Mouse (Mus musculus) T-cell, adult 2 months (primary cell): ENCODE measurements around the gene Pdha1.

Experiments
- DNase-seq: peaks from one replicate; pipeline ENCODE4 v3.0.0; 2022; ENCODE audit warnings: low spot score

Gene Pdha1

GRCm38 (mm10) chrX:160137861-160138717, at the start of gene Pdha1:
TSS of gene Pdha1 (minus strand) at chrX:160138413.
- peak; percentile 85 for DNase-seq

DNA sequence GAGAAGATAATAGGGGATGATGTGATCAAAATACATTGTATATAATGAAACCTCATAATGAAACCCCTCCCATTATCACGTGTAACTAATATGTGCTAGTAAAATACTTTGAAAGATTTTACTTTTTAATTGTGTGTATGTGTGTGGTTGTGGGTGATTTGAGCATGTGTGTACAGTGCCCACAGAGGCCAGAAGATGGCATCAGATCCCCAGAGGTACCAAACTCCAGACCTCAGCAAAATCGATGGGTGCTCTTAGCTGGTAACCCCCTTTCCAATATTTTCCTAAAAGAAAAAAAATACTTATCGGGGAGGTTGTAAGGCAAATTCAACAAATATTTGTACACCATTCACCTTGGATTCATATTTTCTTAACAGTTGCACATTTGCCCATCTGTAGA, 40.8 kb upstream of the Pdha1 start:
- no peak for DNase-seq

- DNase-seq = peak; percentile 50
Measured at GRCm38 (mm10) chrX:160170150-160170549, 31.9 kb upstream of the Pdha1 start.

DNA sequence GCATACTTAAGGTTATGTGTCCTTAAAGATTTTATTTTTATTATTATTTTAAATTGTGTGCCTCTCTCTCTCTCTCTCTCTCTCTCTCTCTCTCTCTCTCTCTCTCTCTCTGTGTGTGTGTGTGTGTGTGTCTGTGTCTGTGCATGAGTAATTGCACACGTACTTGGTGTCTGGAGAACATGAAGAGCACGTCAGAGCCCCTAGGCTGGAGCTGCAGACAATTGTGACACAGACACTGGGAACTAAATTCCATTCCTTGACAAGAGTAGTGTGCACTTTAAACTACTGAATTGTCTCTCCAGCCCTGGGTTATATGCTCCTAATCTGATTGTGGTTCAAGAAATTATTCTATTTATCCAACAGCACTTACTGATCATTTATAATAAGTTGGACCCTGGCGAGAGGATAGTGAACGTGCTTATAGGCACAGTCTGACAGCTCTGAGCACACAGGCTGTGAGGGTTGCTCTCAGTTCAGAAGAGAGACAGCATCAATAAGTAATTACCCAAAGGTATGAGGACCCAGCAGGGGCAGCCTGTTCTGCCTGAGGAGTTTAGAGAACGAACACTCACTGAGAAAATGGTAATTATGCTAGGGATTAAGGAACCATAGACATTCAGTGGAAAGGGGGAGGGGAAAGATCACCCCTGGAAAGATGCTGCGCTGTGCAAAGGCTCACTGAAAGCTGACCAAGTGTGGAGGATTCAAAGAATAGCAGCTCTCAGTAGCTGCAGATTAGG, 28.2 kb upstream of the Pdha1 start:
- DNase-seq = no peak

DNA sequence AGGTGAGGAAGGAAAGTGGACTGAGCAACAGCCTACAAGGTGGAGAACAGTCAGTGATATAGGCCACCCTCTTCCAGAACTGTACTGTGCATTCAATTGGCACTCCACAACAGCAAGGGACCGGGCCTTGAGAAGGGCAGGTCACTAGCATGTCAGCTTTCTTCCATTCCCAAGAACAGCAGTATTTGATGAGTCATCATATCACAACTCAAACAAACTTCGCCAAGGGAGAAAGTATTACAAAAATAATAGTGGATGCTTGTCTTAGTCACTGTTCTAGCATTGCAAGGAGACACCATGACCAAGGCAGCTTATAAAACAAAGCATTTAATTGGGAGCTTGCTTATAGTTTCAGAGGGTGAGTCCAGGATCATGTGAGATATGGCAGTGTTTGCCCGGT, 26.0 kb upstream of the Pdha1 start:
- DNase-seq = no peak

DNA sequence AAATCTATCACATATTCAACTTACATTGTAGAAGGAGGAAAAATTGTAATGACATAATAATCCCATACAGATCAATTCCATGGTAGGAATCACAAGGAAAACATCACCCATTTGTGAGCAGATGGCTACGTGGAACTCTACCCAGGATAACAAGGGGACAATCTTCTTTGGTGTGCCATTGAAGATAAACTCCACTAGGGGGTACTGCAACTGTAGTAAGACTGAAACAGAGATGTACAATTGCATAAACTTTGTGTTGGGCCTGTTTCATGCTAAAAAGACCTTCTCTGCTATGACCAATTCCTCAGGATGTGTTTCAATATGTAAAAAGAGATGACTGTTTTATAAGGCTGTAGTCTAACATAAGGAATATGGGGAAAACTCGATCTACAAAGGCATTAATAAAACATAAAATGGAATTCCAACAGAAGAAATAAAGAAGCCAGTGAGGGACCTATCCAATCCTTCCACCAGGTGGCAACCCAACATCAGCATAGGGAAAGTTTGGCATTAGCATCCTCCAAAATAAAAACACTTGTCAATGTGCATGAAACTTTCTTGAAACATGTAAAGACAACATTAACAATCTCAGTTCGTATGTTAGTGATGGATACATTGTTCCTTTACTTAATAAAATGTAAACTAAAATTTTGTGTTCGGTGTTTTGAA, 15.1 kb upstream of the Pdha1 start:
- DNase-seq = no peak

DNA sequence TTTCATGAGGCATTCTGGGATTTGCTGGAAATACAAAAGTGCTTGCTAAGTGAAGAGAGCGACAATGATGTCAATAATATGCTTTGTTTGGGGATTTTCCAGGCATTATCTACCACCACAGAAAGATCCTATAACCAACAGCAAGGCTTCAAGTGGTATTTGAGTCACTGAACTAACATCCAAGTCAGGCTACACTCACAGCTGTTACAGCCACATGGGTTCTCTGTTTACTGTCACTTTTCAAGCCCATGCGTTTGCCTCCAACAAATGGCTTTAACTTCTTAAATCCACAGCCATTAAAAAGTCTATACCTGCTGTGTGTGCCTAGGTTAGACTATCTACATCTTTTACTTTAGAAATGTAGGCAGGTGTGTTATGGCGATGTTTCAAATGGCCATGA, 10.6 kb upstream of the Pdha1 start:
- DNase-seq = no peak

DNA sequence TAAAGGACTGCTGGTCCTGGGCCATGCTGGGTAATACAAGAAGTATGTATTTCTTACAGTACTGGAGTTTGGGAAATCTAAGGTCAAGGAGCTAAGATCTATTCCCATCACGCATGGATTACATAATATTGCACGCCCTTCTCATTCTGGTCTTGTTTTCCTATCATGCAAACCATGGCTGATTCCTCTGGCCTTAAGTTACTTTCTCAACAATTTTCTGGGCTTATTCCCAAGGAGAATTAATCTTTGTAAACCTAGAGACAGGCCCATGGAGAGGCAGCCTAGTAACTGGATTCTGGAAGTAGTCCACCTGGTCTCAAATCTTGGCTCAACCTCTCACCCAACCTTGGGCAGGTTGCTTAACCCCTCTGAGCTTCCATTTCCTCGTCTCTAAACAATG, 9.2 kb upstream of the Pdha1 start:
- no peak for DNase-seq

DNA sequence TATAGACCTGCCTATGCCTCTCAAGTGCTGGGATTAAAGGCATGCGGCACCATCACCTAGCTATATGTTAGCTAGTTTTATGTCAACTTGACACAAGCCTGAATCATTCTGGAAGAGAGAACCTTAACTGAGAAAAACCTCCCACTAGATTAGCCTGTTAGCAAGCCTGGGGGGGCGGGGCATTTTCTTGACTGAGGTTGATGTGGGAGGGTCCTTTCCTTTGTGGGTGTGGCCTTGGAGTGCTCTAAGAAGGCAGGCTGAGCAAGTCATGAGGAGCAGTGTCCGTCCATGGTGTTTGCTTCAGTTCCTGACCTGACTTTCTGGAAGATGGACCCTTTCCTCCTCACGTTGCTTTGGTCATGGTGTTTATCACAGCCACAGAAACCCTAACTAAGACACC, 8.6 kb upstream of the Pdha1 start:
- DNase-seq = no peak

GRCm38 (mm10) chrX:160137177-160137860, 894 bp downstream of the Pdha1 start:
- no peak for DNase-seq

- DNase-seq = peak; percentile 61
Measured at GRCm38 (mm10) chrX:160136153-160136552, 2.1 kb downstream of the Pdha1 start.

- no peak for DNase-seq
Measured at GRCm38 (mm10) chrX:160135719-160136118, 2.5 kb downstream of the Pdha1 start.

DNA sequence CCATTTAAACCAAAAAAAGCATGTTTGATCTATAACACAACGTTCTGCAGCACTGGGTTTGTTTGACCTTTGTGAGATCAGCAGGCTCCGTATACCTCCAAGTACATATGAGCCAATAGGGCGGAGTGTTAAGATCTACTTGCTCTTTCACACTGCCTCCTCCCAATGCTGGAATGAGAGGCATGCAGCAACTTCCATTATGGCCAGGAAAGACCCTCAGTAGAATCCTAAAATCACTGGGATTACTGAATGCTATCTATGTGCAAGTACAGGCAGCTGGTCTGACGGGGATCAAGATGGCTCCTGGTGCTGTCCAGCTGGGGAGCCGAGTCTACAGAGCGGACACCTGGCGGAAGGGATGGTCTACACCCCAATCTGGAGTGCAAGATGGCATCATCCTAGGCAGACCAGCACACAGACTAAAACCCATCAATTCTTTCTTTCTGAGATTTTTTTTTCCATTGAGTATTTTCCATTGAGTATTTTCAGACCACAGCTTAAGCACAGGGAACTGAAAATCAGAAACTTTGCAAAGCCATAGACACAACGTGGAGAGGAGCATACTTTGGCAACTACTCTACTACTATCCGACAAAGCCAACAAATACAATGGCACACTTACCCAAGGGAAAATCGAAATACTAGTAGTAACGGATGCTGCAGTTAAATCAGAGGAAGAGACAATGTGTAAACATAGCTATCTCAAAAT, 3.9 kb downstream of the Pdha1 start:
- DNase-seq = no peak

DNA sequence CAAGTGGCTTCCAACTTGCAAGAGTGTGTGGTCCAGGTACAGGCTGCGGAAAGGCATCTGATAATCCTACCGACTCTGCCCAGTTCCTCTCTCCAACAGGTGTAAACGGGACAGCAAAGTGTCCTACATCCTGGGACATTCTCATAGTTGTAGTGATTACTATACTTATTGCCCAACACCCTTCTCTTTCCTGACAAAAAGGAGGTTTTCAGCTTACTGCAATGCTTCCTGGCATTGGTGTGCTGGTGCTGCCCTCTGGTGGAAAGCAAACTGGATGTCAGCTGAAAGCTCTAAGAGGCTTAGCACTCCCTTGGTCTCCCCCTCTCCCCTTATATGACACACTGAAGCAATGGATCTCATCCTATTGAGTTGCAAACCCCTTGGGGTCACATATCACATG, 21.6 kb downstream of the Pdha1 start:
- peak; percentile 26 for DNase-seq

- DNase-seq = no peak
Measured at GRCm38 (mm10) chrX:160116074-160116473, 22.1 kb downstream of the Pdha1 start.

DNA sequence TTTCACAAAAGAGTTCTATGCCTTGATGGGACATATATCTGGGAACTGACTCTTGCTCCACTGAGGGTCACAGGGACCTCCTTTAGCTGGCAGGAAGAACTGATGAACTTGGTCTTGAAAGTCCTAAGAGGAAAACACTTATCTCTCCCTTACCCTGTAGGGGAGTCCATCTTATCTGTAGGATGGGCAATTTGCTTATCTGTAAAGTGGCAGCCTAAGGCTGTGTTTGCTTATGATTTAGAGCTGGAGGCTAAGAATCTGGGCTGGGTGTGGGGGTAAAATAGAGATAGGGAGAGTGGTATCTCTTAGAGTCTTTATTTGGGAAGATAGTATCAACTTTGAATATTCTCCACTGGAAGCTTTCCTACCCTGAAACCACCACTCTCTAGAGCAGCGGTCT, 24.4 kb downstream of the Pdha1 start:
- DNase-seq = no peak

- no peak for DNase-seq
Measured at GRCm38 (mm10) chrX:160107817-160108216, 30.4 kb downstream of the Pdha1 start.

GRCm38 (mm10) chrX:160091973-160092372, 46.2 kb downstream of the Pdha1 start:
- DNase-seq = no peak
